Mouse (Mus musculus) gastrocnemius, postnatal 36 days (tissue): ENCODE results near the gene Tmem185b. TPM values are rescaled to one million over a fixed set of nuclear protein-coding genes. Genes with fewer than 3 reads are reported as not detected.

Experiments used
- DNase-seq, 2 experiments: peaks; one replicate each; pipeline ENCODE4 v3.0.0; 2022
- intact Hi-C: fragments of 180-260 bp; cut with DNase I; formaldehyde crosslinking; loops from one replicate; pipeline ENCODE4 v1.15.1; 2025
- total RNA-seq, 2 experiments: library from RNA; stranded (reverse); gene quantifications; 2 replicates each; pipeline ENCODE4 v1.2.3; 2021

Gene Tmem185b
- total RNA-seq, 2 experiments from 2014 or later = 3.5 to 4.0 TPM

DNA sequence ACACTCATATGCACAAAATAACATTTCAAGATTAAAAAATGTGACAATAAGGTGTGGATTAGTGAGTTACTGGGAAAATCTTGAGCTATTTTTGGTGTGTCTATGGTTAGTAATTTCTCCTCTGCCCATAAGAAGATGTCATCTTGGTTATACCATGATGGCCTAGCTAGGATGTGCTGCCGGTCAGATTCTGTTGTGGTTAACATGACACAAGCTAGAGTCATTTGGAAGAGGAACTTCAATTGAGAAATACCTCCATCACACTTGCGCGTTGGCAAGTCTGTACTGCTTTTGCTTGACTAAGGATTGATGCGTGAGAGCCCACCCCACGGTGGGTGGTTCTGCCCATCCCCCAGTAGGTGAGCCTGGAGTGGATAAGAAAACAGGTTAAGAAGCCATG lies 8.4 kb downstream of the Tmem185b start:
- no peak for DNase-seq

GRCm38 (mm10) chr1:119536122-119536521 lies 10.2 kb downstream of the Tmem185b start:
- intact Hi-C loops = no loop called here
- DNase-seq = no peak

More for the DNA sequence above, 8.4 kb downstream of the Tmem185b start:
- intact Hi-C loops = no loop called here

DNA sequence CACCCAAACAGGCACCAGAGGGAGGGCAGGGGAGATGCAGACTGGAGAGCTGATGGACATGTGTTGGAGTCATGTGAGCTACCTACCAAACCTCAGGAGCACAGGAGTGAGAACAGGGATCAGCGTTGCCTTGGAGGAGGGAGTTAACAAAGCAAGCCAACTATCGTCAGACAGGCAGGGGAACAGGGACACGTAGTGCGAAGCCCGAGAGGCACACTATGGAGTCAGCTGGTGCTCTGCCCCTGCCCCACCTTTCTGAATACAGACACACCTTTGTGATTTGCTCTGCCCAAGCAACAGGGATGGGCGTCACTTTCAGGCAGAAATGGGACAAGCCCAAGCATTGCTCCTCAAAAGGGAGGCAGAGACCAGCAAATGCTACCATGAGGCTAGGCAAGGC lies 11.7 kb downstream of the Tmem185b start:
- intact Hi-C loops = no loop called here
- DNase-seq = no peak

DNA sequence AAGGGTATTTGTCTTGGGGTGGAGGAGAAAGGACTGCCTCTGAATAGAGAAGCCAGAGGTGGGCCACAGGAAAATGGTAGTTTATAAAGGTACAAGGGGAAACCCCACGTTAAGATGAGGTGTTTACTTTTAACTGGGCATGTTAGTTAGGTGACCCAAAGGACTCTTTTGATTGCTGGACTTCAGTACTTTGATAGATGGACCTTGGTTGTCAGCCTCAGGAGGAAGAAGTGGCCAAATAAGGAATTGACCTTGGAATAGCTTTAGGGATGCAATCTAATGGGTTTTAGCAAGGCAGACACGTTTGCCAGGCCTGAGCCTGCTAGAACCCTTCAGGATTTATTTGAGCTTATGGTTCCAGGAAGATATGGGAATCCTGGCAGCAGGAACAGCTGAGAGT lies 13.3 kb downstream of the Tmem185b start:
- DNase-seq = no peak
- intact Hi-C loops = no loop called here

DNA sequence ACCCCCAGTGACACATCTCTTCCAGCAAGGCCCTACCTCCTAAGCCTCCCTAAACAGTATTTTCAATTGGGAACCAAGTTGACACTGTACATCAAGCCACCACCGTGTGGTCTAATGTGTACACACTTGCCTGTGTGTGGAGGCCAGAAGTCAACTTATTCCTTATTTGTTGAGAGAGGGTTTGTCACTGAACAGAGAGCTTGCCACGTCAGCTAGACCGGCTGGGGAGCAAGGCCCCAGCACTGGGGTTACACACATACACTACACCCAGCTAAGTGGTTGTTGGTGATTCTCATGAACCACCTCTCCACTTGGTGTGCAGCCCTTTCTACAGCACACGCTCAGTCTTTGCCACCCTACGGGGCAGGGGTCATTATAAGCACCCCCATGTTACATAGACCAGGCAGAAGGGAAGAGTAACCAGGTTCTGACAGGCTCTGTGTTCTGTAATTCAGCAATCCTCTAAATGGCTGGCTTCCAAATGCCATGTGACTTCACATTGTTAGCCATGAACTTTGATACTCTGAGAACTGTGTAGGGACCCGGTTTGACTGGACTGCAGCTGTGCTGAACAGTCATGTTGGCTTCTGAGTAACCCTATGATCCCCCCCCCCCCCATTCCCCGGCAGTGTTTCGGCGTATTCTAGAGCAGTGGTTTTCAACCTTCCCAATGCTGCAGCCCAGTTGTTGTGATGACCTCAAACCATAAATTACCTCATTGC lies 15.0 kb downstream of the Tmem185b start:
- no peak for DNase-seq
- intact Hi-C loops = no loop called here

DNA sequence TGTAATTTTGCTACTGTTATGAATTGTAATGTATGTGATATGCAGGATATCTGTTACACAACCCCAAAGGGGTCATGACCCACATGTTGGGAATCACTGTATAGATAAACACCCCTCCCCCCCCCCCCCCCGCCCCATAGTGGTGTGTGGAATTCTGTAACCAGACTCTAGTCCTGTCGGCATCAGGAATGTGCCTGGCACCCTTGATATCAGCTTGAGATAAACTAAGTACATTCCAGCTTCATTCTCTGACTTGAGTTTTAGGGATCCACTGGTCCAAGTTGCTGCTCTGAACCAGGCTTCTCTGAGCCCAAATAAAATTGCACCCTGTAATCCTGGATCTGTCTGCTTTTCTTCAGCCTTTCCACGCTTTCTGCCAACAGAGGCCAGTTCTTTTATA lies 15.6 kb downstream of the Tmem185b start:
- intact Hi-C loops = no loop called here
- DNase-seq = no peak

DNA sequence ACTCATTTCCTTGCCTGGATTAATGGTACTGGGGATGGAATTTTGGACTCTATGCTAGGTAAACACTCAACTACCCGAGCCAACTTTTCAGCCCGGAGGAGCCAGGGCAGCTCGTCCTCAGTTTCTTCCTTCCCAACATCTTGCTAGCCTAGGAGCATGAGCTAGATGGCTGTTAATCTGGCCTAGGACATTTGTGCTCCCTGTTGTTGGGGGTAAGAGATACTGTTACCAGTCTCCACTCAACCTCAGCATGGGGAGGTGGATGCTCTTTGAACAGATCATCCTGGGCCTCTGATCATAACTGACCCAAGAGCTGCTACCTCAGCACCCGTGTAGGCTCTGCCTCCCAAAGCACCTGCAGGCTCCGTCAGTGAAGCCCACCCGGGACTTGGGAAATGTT lies 17.4 kb downstream of the Tmem185b start:
- DNase-seq = no peak
- intact Hi-C loops = no loop called here

DNA sequence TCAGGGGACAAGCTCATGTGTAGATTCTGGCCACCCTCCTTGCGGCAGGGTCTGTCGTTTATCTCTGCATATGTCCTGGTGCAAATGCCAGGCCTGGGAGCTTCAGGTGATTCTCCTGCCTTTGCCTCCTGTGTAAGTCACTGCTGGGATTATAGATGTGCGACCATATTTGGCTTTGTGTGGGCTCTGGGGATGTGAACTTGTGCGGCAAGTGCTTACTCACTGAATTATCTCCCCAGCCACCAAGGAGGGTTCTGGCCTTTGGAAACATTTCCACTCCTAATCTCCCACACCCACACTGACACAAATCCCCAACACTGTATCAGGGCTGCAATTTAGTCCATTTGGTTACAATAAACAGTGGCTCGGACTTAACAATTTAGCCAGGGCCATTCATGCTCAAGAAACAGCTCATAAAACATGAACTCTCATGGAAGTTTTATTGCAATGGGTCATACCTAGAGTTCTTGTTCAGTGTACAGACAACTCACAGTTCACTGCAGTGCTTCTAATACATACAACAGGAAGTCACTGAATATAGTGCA lies 18.7 kb downstream of the Tmem185b start:
- DNase-seq = no peak
- intact Hi-C loops = loop anchor here (5.0 kb wide), 1 partner anchor 468 kb away; no protein-coding TSS in a partner anchor

GRCm38 (mm10) chr1:119545164-119545563 lies 19.2 kb downstream of the Tmem185b start:
- intact Hi-C loops = loop anchor here (5.0 kb wide), 1 partner anchor 467 kb away; no protein-coding TSS in a partner anchor

DNA sequence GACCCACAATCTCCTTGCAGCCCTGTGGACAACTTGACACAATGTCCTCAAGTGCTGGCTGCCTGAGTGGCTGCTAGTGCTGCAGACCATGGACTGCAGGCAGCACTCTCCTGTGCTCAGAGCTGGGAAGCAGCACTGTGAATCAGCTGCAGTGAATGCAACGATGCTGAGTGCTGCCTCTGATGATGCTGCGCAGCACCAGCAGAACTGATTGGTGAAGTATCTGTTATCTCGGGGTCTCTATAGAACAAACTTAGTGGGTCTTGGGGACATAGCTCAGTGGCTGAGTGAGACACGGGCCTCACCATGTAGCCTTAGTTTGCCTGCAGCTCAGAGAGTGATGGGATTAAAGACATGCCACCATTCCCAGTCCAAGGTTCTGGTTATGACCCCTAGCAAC lies 19.7 kb downstream of the Tmem185b start:
- DNase-seq = no peak
- intact Hi-C loops = loop anchor here (5.0 kb wide), 1 partner anchor 467 kb away; no protein-coding TSS in a partner anchor

More at GRCm38 (mm10) chr1:119545164-119545563, 19.2 kb downstream of the Tmem185b start:
- DNase-seq = no peak

- intact Hi-C loops = loop anchor here (5.0 kb wide), 1 partner anchor 466 kb away; no protein-coding TSS in a partner anchor
- DNase-seq = no peak
Observed at GRCm38 (mm10) chr1:119546490-119546889, 20.5 kb downstream of the Tmem185b start.

- peak; percentile 39 to 67 for DNase-seq
- intact Hi-C loops = loop anchor here (2.0 to 5.0 kb wide), 3 partner anchors 126 to 464 kb away; no protein-coding TSS in a partner anchor
Observed at GRCm38 (mm10) chr1:119548668-119549326, 22.8 kb downstream of the Tmem185b start.

GRCm38 (mm10) chr1:119549327-119549689 lies 23.3 kb downstream of the Tmem185b start:
- no peak for DNase-seq
- intact Hi-C loops = loop anchor here (2.0 to 5.0 kb wide), 3 partner anchors 125 to 463 kb away; no protein-coding TSS in a partner anchor

- intact Hi-C loops = no loop called here
- no peak for DNase-seq
Observed at GRCm38 (mm10) chr1:119550064-119550463, 24.1 kb downstream of the Tmem185b start.

DNA sequence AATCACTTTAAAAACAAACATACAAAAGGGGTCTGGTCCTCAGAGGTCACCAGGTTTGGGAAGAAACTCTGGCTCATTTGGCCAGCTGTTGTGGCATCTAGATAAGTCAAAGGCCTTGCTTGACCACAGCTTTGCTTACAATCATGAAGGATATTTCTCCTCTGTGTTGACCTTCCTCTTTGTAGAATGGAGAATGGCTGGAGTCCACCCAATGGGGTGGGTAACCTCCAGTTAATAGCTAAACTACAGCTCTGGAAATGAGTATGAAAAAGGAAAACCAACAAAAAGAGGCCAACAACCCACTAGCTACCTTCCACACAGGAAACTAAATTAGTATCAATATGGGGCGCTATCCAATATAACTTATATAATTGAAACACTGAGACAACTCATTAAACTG lies 25.7 kb downstream of the Tmem185b start:
- DNase-seq = no peak
- intact Hi-C loops = no loop called here

DNA sequence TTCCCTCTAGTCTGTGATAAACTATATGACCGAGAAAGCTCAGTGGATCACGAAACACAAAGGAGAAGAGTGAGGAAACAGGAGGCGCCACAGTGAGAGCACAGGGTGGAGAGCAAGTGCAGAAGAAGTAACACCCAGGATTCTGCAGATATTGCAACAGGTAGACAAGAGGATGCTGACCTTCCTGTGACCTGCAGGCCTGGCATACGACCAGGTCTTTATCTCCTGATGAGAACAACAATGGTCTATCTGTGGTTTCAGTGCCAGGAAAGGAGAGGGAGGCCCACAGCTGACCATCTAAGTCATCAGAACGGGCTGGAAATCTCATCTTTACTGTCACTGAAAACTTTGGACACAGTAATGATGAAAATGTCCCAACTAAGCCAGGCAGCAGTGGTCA lies 29.7 kb downstream of the Tmem185b start:
- intact Hi-C loops = no loop called here
- DNase-seq = no peak

GRCm38 (mm10) chr1:119557641-119558395 lies 31.9 kb downstream of the Tmem185b start:
- intact Hi-C loops = no loop called here
- DNase-seq = no peak

GRCm38 (mm10) chr1:119565531-119565930 lies 39.6 kb downstream of the Tmem185b start:
- DNase-seq = no peak
- intact Hi-C loops = no loop called here

DNA sequence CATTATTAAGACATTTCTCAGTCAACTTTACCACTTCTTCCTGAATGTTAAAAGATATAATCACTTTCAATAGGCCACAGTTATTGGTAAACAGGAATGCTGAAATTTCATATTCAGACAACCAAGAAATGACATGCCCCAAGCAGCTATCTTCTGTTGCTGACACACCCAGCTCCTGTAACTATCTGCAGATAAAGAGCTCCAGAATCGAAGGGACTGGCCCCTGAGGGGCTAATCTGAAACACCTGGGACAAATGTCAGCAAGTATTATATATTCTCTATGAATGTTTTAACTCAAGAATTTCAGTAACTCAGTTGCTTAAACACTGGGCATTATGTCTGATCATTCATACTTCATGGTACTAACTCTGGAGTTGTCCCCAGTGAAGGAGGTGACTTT lies 44.2 kb downstream of the Tmem185b start:
- DNase-seq = no peak
- intact Hi-C loops = no loop called here
